Mouse (Mus musculus): ENCODE results near the gene Six3. TPM values are rescaled to one million over a fixed set of nuclear protein-coding genes. Genes with fewer than 3 reads are reported as not detected.

Gene Six3
- total and polyA plus RNA-seq, 3 experiments, result not detected

GRCm38 (mm10) chr17:85619113-85620085 is 6.0 kb downstream of the Six3 start:
- DNase-seq (ENCODE audit: low read depth, low spot score), result no peak
- H3K27me3 ChIP-seq (ENCODE audit: control insufficient read depth in 1 of 2, insufficient read depth in 2 of 2, low read length in 2 of 2), result no peaks in the 10 kb centered on the region
- no peaks in the 10 kb centered on the region for H3K4me1 ChIP-seq (ENCODE audit: control insufficient read depth in 1 of 2, insufficient read depth in 2 of 2, low read length in 2 of 2)
- no peaks in the 10 kb centered on the region for H3K9me3 ChIP-seq (replicated peaks; ENCODE audit: insufficient read depth, low read length)
- H3K79me2 ChIP-seq (ENCODE audit: control insufficient read depth, insufficient read depth, low read length, poor library complexity), result no peaks in the 10 kb centered on the region
- H3K36me3 ChIP-seq (ENCODE audit: control insufficient read depth in 1 of 2, insufficient read depth in 2 of 2, low read length in 2 of 2), result no peaks in the 10 kb centered on the region
- H3K9ac ChIP-seq (ENCODE audit: control insufficient read depth, low read depth, low read length, poor library complexity, severe bottlenecking), result no peak overlapping the region
- H3K27ac ChIP-seq (ENCODE audit: control insufficient read depth, low read depth, low read length), result no peak overlapping the region
- TF ChIP-seq USF1 (IDR thresholded peaks at IDR 0.05; ENCODE audit: low read depth, low read length), result no peak
- TF ChIP-seq MAZ (IDR thresholded peaks at IDR 0.05; ENCODE audit: low read depth, low read length), result no peak
- no peak for TF ChIP-seq JUND (IDR thresholded peaks at IDR 0.05; ENCODE audit: low read depth, low read length)
- TF ChIP-seq CTCF (IDR thresholded peaks at IDR 0.05 in 2 of 3, conservative IDR thresholded peaks at IDR 0.05 in 1 of 3; ENCODE audit: control insufficient read depth in 1 of 3, insufficient read depth in 1 of 3, low read depth in 2 of 3, low read length in 3 of 3, poor library complexity in 1 of 3, severe bottlenecking in 1 of 3), result no peak
- no peak for TF ChIP-seq MXI1 (IDR thresholded peaks at IDR 0.05; ENCODE audit: low read depth, low read length)
- TF ChIP-seq CHD1 (IDR thresholded peaks at IDR 0.05; ENCODE audit: low read depth, low read length), result no peak
- no peak for TF ChIP-seq NELFE (IDR thresholded peaks at IDR 0.05; ENCODE audit: low read depth, low read length)
- TF ChIP-seq GATA1 (IDR thresholded peaks at IDR 0.05; ENCODE audit: low read depth, low read length), result no peak
- TF ChIP-seq HCFC1 (IDR thresholded peaks at IDR 0.05; ENCODE audit: low read depth, low read length), result no peak
- no peak overlapping the region for H3K4me3 ChIP-seq (ENCODE audit: control insufficient read depth in 1 of 2, insufficient read depth in 1 of 2, low read depth in 2 of 2, low read length in 2 of 2)

GRCm38 (mm10) chr17:85620086-85620481 is 6.7 kb downstream of the Six3 start:
- no peaks in the 10 kb centered on the region for H3K27me3 ChIP-seq (ENCODE audit: control insufficient read depth in 1 of 2, insufficient read depth in 2 of 2, low read length in 2 of 2)
- TF ChIP-seq NRF1 (IDR thresholded peaks at IDR 0.05; ENCODE audit: insufficient read depth, low read depth, low read length, poor library complexity, severe bottlenecking), result no peak
- no peak for TF ChIP-seq MEF2A (IDR thresholded peaks at IDR 0.05; ENCODE audit: extremely low read depth, insufficient replicate concordance, low read depth, low read length, poor library complexity, severe bottlenecking)
- TF ChIP-seq E2F4 (IDR thresholded peaks at IDR 0.05; ENCODE audit: borderline replicate concordance, low read depth, low read length), result no peak
- no peak for TF ChIP-seq MAFK (IDR thresholded peaks at IDR 0.05; ENCODE audit: borderline replicate concordance, low read depth, low read length)
- TF ChIP-seq POLR2A (IDR thresholded peaks at IDR 0.05; ENCODE audit: control insufficient read depth in 1 of 2, insufficient read depth in 1 of 2, low read depth in 1 of 2, low read length in 2 of 2, poor library complexity in 1 of 2), result no peak
- TF ChIP-seq ELF1 (IDR thresholded peaks at IDR 0.05; ENCODE audit: low read depth, low read length), result no peak
- TF ChIP-seq GABPA (IDR thresholded peaks at IDR 0.05; ENCODE audit: low read depth, low read length), result no peak
- no peak for TF ChIP-seq CHD1 (IDR thresholded peaks at IDR 0.05; ENCODE audit: low read depth, low read length)
- TF ChIP-seq HCFC1 (IDR thresholded peaks at IDR 0.05; ENCODE audit: low read depth, low read length), result no peak
- TF ChIP-seq ZKSCAN1 (IDR thresholded peaks at IDR 0.05; ENCODE audit: low read depth, low read length), result no peak
- TF ChIP-seq RCOR1 (IDR thresholded peaks at IDR 0.05; ENCODE audit: low read depth, low read length), result no peak
- TF ChIP-seq UBTF (IDR thresholded peaks at IDR 0.05; ENCODE audit: borderline replicate concordance, insufficient read depth, low read depth, low read length), result no peak
- no peak for TF ChIP-seq JUND (IDR thresholded peaks at IDR 0.05; ENCODE audit: low read depth, low read length)
- no peak for TF ChIP-seq RAD21 (IDR thresholded peaks at IDR 0.05; ENCODE audit: low read depth, low read length)

More at GRCm38 (mm10) chr17:85620086-85620481, 6.7 kb downstream of the Six3 start:
- H3K27ac ChIP-seq (ENCODE audit: control insufficient read depth, low read depth, low read length), result no peak overlapping the region
- no peaks in the 10 kb centered on the region for H3K79me2 ChIP-seq (ENCODE audit: control insufficient read depth, insufficient read depth, low read length, poor library complexity)
- no peaks in the 10 kb centered on the region for H3K4me1 ChIP-seq (ENCODE audit: control insufficient read depth in 1 of 2, insufficient read depth in 2 of 2, low read length in 2 of 2)
- no peaks in the 10 kb centered on the region for H3K9me3 ChIP-seq (replicated peaks; ENCODE audit: insufficient read depth, low read length)
- DNase-seq (ENCODE audit: low read depth, low spot score), result no peak
- H3K9ac ChIP-seq (ENCODE audit: control insufficient read depth, low read depth, low read length, poor library complexity, severe bottlenecking), result no peak overlapping the region
- H3K4me3 ChIP-seq (ENCODE audit: control insufficient read depth in 1 of 2, insufficient read depth in 1 of 2, low read depth in 2 of 2, low read length in 2 of 2), result no peak overlapping the region
- no peaks in the 10 kb centered on the region for H3K36me3 ChIP-seq (ENCODE audit: control insufficient read depth in 1 of 2, insufficient read depth in 2 of 2, low read length in 2 of 2)

Measured in MEL (cell line).